Mouse (Mus musculus) lung, postnatal 36 days (tissue): Measurements from ENCODE around the gene Zmiz1.

Experiments used
- DNase-seq: peaks from one replicate; pipeline ENCODE4 v3.0.0; 2022; ENCODE audit warnings: mixed read lengths

Gene Zmiz1

DNA sequence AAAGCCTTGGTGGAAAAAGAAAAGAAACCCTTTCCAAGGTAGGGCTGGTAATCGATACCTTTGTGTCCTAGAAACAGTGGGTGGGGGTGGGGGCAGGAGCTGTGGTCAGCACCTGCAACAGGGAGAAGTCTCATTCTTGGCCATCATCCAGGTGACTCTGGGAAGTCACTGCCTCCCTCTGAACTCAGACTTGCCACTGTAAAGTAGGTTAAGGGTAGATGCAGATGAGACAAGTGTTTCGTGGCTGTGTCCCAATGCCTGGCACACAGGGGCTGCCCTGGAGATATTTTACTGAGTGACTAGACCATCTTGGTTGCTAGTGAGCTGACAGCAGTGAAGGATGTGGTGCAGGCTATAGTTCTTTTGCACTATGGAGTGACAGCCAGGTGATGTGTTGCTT lies 79.5 kb downstream of the Zmiz1 start:
- DNase-seq: no peak

DNA sequence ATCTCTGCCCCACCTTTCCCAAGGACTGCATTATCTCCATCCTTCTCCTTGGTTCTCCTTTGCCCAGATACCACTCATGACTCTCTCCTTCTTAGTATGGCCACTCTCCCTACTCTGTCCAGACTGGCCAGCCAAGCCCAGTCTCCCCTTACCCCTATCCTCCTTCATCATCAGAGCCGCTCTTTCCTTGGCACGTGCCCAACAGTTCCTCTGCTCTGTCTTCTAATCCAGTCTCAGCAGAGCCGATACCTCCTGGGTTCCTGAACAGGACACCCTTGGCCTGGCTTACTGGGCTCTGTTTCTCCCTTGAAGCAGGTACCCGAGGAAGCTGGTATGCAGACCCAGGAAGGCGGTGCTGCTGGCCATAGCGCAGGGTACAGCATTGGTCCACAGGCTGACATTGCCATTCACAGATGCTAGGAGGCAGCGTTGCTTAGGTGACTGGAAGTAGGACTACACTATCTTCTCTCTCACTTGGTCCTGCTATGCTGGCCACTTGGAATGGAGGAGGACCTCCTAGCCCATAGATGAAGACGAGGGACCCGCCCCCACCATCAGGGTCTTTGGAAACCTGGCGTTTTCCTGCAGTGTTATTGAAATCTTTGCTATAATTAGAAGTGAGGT lies 80.6 kb downstream of the Zmiz1 start:
- no peak for DNase-seq

DNA sequence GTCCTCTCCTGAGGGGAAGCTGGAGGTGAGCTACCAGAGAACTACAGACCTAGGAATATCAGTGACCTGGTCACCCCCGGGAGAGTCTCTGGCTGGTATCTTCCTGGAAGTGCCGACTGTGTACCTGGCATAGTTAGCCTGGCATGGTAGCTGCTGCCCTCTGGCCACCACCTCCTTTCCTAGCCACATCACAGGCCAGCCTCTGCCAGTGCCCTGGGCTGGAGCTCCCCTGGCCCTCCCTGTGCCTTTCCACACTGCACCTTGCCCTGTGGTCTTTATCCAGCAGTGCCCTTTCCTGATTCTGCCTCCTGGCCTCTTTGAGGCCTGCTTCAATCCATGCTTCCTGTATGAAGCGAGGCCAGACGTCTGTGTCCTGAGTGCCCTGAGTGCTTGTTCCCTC lies 81.2 kb downstream of the Zmiz1 start:
- no peak for DNase-seq

GRCm38 (mm10) chr14:25541213-25541612 lies 82.2 kb downstream of the Zmiz1 start:
- no peak for DNase-seq

DNA sequence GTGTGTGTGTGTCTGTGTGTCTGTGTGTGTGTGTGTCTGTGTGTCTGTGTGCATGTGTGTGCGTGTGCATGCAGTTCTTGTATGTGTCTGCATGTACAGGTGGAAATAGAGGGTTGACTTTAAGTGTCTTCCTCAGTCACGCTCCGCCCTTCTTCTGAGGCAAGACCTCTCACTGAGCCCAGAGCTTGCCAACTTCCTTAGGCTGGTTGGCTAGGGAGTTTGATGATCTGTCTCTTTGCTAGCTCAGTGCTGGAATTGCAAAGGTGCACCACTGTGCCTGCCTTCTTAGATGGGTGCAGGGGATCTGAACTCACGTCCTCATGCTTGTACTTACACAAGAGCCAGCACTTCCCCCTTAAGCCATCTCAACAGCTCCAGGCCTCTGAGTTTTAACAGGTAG lies 84.1 kb downstream of the Zmiz1 start:
- DNase-seq: no peak

DNA sequence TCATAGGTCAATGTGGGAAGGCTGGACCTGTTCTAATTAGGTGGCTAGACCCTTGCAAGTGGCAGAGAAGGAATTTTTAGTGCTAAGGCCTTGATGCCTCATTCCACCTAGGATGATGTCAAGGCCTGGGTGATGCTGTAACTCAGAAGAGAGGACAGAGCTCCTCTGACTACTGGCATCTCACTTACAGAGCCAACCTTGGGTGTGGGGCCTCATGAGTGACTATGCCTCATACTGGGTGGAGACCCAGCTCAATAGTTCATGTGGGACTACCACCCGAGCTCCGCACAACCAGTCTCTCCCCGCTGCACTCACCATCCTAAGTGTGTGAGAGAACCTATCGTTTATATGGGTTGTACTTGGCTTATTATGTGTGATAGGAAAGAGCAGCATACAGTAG lies 84.9 kb downstream of the Zmiz1 start:
- DNase-seq: no peak

DNA sequence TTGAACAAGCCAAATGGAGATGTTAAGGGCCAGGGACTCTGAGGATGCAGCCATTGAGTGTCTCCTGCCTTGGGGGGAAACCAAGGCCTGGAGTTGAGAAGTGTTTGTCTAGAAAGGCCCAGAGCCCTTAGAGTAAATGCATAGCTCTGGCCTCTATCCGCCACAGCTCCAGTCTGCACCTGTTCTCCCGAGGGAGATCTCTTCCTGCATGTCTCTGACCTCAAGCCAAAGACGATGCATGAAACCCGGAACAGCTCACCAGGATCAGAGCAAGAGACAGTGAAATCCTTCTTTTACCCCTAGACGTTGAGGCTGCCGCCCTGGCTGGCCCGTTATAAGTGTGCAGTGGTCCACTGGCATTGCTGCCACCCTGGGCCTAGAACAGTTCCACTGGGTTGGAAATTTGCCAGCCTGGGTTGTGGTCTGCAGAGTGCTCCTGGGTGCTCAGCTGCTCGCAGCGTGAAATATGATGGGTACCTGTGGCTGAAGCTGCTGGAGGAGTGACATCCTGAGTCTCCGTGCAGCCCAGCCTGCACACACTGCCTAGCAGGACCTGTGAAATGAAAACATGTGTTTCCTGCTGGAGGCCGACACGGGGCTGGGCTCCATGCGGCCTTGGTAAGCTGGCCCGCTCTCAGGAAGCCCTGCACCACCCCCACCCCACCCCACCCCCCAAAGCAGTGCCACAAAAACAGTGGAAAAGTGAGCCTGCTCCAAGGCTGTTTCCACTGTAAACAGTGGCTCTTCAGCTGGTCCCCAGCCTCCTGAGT lies 88.1 kb downstream of the Zmiz1 start:
- peak; percentile 64 for DNase-seq

- DNase-seq: no peak
These were observed 88.9 kb downstream of the Zmiz1 start for GRCm38 (mm10) chr14:25547882-25548281.

GRCm38 (mm10) chr14:25548650-25549049 lies 89.7 kb downstream of the Zmiz1 start:
- DNase-seq: no peak

DNA sequence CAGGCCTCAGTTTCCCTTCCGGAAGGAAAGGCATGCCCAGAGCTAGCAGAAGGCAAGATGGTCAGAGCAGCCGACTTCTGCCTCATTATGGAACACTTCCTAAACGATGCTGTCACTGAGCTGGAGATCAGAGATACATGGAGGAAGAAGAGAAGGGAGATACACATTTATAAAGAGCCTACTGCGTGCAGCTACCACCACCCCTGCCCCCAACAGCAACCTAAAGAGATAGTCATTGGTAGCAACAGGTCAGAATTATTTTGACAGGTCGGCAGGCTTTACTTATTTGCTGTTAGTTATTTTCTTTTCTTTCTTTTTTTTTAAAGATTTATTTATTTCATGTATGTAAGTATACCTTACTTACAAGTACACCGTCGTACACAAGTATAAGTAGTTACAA lies 90.1 kb downstream of the Zmiz1 start:
- DNase-seq: no peak

DNA sequence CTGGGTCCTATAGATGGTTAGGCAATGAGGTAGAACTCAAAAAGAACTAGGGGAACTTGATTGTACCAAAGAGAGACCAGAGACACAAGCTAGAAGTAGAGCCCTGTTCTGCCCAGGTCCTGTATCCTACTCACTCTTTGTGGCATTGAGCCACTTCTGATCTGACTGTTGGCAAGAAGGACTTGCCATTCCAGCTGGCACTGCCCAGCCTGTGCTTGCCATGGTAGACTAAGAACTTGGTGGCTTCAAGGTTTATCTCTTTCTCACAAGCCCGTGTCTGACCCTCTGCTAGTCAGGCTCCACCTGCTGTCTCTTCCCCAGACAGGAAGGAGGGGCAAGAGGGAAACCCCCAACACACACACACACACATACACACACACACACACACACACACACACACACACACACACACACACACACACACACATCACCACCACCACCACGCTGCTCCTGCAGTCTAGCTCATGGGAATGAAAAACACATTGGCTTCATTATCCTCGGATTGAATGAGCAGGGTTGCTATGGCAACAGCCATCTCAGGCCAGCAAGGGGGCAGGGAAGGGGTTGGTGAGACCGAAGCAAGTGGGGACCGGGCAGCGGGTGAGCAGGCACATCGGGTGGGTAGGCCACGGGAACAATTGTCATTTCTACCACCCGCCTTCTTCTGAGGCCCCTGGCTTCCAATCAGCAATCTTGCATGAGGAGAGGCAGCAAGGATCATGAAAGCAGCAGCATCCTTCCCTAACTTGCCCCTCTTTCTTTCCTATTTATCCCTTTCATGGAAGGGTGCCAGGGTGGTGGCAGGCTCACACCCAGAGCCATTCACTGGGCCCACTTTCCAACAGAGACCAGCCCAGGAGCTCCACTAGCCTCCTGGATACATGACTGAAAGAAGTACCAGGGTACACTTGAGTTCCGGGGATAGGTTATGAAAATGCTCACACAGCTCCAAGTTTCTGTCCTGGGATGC lies 91.2 kb downstream of the Zmiz1 start:
- DNase-seq: no peak

GRCm38 (mm10) chr14:25551731-25552130 lies 92.7 kb downstream of the Zmiz1 start:
- DNase-seq: no peak

DNA sequence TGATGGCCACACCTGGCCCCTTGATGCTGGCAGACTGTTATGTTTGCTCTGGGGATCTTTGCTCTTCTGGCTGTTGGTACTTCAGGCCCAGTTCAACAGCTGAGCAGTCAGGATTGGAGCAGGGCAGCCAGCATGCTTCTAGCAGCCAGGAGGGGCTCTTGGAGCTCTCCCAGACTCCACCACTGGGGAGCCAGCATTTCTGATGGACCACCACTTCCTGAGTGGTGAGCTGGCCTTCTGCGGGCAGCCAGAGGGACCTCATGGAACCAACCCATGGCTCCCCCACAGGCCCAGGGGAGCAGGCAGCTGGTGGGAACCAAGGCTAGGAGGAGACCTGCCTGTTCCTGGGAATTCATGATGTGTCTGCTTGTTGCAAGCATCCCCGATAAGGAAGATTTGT lies 94.4 kb downstream of the Zmiz1 start:
- DNase-seq: no peak

GRCm38 (mm10) chr14:25554781-25555180 lies 95.8 kb downstream of the Zmiz1 start:
- no peak for DNase-seq

GRCm38 (mm10) chr14:25555291-25555781 lies 96.4 kb downstream of the Zmiz1 start:
- DNase-seq: no peak

DNA sequence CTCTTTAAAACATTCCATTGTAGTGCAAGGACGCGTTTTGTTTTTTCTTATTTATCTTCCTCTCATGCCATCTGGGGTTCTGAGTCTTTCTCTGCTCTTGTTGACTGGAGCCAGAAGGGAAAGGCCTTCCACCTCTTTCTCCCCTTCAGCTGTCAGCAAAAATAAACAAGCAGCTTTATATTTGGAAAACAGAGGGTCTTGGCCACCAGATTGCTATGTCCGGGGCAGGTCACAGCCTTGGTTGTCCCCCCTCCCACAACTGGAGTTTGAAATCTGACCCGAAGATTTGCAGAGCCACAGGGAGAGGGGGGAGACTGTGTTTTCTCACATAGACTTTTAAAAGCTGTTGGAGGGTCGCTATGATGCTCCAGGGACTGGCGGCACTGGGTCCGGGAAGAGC lies 96.9 kb downstream of the Zmiz1 start:
- DNase-seq: no peak

GRCm38 (mm10) chr14:25557014-25557413 lies 98.0 kb downstream of the Zmiz1 start:
- DNase-seq: peak; percentile 53

GRCm38 (mm10) chr14:25558479-25558878 lies 99.5 kb downstream of the Zmiz1 start:
- no peak for DNase-seq

DNA sequence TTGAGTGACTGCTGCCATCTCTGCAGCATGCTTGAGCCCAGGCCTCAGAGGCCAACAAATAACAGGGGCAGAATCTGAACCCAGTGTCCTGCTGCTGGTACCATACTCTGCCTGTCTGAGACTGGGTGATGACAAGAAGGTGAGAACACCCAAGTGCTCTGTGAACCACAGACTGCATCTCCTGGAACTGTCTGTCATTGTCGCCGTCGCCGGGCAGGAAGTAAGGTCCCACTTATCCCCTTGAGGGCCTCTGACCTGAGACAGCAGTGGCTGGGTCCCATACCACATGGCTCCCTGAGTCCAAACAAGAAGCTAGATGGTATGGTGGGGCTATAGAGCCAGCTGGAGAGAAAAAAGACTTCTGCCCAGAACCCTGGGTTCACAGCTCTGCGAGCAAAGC lies 100.9 kb downstream of the Zmiz1 start:
- no peak for DNase-seq

DNA sequence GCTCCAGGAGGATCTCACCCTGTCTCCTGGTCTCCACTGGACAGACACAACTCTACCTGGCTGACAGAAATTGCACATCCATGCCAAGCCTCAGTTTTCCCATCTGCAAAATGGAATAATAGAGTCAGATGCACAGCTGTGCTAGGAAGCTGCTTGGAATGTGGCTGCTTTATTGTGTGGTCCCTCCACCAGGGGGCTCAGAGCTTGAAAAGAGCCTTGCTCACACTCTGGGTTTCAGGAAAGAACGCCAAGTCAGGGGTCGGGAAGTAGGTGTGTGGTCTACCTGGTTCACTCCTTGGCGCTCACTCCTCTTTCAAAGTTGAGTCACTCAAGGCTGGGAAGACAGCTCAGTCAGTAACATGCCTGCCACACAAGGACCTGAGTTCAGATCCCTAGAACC lies 101.9 kb downstream of the Zmiz1 start:
- DNase-seq: no peak

DNA sequence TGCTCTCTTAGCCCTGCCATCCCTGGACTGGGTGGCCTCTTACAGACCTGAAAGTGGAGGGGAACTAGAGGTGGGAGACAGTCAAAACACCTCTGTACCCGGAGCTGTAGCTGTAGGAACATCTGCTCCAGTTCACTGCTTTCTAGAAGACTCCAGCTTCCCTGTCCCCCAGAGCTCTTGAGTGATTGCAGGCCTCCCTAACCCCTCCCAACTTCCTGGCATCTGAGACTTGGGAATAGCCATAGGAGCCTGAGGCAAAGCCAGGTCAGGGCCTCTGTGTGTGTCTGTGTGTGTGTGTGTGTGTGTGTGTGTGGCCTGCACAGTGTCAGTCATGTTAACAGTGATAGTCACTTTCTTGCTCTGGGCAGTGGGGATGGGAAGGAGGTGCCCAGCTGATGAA lies 102.7 kb downstream of the Zmiz1 start:
- no peak for DNase-seq

- no peak for DNase-seq
These were observed 103.5 kb downstream of the Zmiz1 start for GRCm38 (mm10) chr14:25562447-25562846.

DNA sequence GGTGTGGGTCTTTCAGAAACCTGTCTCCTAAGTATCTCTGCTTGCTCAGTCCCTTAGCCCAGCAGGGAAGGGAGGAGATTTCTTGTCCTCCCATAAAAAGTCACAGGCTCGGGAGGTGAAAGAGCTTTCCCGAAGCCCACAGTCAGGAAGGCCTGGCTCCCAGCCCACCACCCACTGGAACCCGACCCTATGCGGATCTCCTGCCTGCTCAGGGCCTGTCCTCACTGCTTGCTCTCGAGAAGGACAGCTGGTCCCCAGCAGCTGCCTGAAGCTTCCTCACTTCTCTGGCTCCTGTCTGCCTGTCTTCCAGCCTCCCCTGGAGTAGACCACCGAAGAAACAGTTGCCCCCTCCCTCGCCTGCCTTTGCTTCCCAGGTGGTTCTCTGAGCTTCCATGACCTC lies 103.9 kb downstream of the Zmiz1 start:
- no peak for DNase-seq
